Mouse (Mus musculus) gastrocnemius, adult 8-10 months (tissue): ENCODE results near the gene Taok2. TPM values are rescaled to one million over a fixed set of nuclear protein-coding genes. Genes with fewer than 3 reads are reported as not detected.

Experiments used
- DNase-seq, 2 experiments: peaks; one replicate each; pipeline ENCODE4 v3.0.0; 2022; ENCODE audit warnings: low spot score in 2 of 2
- total RNA-seq, 4 experiments: library from RNA; stranded (reverse); gene quantifications; 2 replicates each; pipeline ENCODE4 v1.2.4; 2022

The Taok2 gene
- total RNA-seq, 4 experiments from 2014 or later: 18.6 to 20.9 (median 20.0) TPM

DNA sequence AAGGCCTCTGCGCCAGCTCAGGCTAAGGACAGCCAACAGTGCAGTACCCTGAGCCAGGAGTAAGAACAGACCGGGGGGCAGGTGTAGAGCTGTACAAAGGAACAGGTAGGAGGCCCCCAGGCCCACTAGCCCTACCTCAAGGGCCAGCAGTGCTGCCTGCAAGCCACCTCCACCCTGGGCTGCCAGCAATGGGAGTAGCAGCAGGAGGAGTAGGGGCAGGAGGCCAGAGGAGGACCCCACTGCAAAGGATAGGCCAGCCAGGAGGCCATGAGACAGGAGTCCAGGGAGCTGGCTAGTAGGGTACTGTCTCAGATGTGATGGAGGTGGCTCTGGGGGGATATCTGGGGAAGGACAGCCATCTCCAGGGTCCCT is 14.0 kb downstream of the Taok2 start:
- no peak for DNase-seq

- DNase-seq: no peak
Observed at GRCm38 (mm10) chr7:126869780-126870519, 14.6 kb downstream of the Taok2 start.

GRCm38 (mm10) chr7:126868003-126868402 is 16.5 kb downstream of the Taok2 start:
- no peak for DNase-seq

DNA sequence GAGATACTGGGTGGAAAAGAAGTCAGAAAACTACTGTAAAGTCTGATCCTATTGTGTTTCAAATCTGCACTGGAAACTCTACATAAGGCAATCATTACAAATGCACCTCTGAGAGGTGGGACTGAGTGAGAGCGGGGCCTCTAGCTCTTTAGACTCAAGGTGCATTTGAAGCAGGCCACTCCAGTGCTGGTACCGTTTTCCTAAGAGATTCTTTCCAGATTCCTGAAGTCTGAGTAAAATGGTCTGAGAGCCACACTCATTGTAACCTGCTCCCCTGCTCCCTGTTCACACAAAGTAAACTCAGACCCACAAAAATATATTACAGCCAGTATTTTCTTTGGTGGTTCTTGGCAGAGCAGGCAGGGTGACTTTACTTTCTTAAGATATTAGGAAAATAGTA is 17.0 kb downstream of the Taok2 start:
- no peak for DNase-seq

GRCm38 (mm10) chr7:126863791-126864190 is 20.7 kb downstream of the Taok2 start:
- DNase-seq: no peak

- DNase-seq: peak; percentile 85 to 91
Observed at GRCm38 (mm10) chr7:126862147-126862784, 22.2 kb downstream of the Taok2 start, which contains the start of gene Ino80e. Gene Ino80e, minus strand, starts transcription at chr7:126862377.

- peak; percentile 89 to 92 for DNase-seq
Observed at GRCm38 (mm10) chr7:126861429-126862130, 22.9 kb downstream of the Taok2 start, which contains the start of gene Hirip3. Gene Hirip3, plus strand, starts transcription at chr7:126861972.

GRCm38 (mm10) chr7:126860987-126861386 is 23.5 kb downstream of the Taok2 start:
- DNase-seq: no peak

DNA sequence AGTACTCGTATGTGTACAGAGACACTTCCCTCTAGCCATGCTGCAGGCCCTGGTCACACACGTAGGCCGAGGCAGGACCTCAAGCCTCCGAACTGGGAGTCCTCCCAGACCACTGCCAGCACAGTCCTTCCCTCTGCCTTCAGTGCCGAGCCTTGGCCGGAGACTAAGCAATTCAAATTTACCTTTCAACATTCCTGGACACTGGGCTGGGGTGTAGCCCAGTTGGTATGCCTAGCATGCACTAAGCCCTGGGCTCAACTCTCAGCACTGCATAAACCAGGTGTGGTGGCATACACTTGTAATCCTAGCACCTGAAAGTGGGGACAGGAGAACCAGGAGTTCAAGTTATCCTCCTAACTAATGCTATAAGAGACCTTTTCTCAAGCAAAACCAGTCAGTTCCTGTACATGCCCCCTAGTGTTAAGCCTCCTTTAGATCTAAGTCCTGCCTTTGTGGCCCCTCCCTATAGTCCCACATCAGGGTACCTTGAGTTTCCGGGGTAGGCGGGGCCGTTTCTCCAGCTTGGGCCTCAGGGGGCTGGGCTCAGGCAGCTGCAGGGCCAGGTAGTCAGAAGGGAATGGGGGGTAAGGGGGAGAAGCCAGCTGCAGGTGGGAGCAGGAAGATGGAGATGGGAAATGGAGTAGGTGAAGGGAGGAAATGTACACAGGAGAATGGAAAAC is 27.6 kb downstream of the Taok2 start:
- no peak for DNase-seq

DNA sequence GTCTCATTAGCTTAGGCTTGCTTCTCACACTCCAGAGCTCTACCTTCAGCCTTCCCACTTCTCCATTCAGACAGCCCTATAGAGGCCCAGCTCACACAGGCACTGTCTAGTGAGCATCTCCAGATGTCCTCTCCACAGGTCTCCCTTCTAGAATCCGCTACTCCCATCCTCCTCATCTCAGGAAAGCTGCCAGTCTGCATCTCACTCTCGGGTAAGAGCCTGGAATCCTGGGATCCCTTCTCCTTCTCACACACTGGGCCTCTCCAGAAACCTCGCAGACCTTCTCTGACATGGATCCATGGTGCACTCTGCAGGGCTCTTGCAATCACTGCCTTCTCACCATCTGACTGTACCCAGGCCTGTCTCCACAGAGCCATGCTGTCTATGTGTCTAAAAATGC is 28.9 kb downstream of the Taok2 start:
- no peak for DNase-seq

GRCm38 (mm10) chr7:126853454-126853853 is 31.0 kb downstream of the Taok2 start:
- no peak for DNase-seq

GRCm38 (mm10) chr7:126851192-126851591 is 33.3 kb downstream of the Taok2 start:
- no peak for DNase-seq

DNA sequence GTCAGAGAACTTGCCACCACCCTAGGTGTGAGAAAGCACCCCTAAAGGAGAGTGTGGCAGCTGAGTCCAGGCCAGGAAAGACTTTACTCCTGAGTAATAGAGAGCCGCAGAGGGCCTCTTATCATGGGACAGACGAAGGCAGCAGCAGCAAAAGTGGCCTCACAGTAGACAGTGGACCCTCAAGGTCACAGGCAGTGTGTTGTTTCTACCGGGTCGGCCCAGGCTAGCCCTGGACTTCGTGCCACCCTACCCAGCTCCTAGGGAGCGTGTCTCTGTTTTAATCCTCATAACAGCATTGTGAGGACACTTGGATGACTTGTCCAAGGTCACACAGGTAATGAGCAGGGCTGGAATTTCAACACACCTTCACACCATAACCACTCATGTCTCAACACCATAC is 34.3 kb downstream of the Taok2 start:
- DNase-seq: no peak

- DNase-seq: no peak
Observed at GRCm38 (mm10) chr7:126848794-126849193, 35.7 kb downstream of the Taok2 start.

DNA sequence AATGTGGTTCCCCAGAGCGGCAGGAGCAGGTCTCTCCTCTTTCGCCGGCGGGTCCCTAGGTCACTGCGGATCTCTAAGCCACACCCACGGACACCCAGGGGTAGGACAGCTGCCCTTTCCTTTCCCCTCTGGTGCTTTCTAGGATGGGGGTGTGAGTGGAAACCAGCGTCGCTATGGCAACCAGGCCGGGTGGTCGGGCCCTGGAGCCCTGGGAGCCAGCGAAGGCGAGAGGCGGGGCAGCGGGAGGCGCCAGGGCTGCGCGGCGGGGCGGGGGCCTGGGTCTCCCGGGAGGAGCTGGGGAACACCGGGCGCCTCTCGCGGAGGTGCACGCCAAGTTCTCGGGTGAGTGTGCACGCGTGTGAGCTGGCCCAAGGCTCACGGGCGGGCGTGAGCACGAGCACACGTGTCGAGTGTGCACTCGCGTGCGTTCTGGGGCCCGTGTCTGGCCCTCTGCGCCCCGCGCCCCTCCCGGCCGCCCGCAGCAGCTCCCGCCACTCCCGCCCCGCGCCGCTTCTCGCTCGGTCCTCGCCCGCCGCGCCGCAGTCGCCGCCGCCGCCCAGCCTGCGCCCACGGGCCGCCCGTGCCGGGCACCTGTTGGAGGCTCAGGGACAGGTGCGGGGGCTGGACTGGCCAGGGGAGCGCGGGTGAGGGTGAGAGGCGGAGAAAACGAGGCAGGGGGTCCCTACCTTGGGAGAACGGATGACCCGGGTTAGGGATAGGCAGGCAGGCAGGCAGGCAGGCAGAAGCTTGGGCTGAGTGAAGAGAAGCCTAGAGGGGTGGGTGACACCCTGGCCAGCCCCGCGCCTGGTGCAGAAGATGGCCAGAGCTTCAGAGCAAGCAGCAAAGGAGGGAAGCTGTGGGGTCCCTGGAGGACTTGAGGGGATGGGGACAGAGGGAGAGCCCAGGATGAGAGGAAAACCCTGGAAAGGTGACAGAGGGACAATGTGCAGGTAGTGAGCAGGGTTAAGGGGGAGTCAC is 36.8 kb downstream of the Taok2 start:
- DNase-seq: no peak

DNA sequence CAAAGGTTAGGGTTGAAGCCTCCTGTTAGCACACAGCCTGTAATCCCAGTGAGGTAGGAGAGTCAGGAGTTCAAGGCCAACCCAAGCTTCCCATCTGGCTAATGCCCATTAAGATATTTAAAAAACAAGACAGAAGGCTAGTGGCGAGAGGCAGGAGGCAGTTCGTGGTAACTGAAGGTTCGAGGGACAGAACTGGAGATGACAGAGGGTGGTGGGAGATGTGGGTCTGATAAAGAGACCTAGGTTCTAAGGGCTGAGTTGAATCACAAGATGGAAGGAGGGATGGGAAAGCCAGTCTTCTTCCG is 37.4 kb downstream of the Taok2 start, which contains the start of gene Doc2a:
Gene Doc2a (plus strand): TSS at position 301 of the 305 bp plus-strand sequence.
- no peak for DNase-seq

- DNase-seq: no peak
Observed at GRCm38 (mm10) chr7:126845516-126845915, 39.0 kb downstream of the Taok2 start.

DNA sequence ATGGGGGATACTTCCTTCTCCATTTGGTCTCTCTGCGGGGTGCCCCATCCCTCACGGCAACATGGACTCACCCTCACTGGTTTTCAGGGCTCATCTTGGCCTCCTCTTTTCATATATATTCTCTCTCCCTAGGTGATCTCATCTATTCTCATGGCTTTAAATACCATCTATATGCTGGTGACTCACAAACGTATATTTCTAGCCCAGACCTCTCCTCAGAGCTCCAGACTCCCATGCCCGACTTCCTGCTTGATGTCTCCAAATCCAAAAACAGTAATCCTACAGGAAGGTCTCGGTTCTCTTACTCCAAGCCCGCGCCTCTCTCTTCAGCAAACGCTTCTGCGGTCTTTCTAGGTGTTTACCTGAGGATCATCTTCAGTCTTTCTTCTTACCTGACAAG is 41.2 kb downstream of the Taok2 start:
- DNase-seq: no peak

DNA sequence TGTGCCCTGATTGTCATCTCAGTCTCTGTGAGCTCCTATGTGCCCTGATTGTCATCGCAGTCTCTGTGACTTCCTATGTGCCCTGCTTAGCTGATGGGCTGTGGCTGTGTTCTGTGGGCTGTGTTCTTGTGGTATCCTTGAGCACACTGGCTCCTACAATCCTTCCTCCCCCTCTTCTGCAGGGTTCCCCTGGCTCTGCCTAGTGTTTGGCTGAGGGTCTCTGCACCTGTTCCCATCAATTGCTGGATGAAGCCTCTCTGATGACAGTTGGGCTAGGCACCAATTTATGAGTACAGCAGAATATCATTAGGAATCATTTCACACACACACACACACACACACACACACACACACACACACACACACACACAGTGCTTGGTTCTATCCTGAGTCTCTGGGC is 51.2 kb downstream of the Taok2 start:
- no peak for DNase-seq

DNA sequence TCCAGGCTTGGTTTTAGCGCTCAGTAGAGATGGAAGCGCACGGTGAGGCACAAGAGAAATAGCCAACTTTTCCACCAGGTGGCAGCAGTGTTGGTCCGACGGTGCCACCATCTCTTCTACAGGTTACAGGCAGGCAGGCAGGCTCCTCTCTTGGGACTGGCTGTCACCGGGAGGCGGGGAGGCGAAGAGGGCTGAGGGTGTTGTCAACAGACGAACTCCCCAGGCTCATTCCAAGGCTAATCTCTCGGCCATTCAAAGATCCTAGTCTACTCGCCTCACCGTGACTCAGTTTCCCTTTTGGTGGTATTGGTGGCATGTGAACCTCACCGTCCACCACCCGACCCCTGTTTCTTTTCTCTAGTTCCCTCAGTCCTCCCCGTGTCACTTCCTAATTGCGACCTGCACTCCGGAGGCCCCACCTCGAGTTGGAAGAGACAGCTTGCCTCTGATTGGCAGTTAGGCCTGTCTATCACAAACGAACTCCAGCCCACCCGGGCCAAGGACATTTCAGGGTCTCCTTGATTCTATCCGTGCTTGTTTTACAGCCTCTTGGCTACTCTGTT is 52.4 kb downstream of the Taok2 start:
- DNase-seq: peak; percentile 50 to 58
